Mouse (Mus musculus) liver, embryonic 14.5 days (tissue): ENCODE measurements at regions not wholly inside any gene's neighbourhood (a gene's known extent, or its start where the extent isn't known, plus 50 kb on each side); places are given as distances from the start of the nearest gene placed in this dataset.

ENCODE experiments used
- CTCF ChIP-seq: IDR thresholded peaks from 2 replicates; pipeline ENCODE4 v1.5.1; 2016; ENCODE audit warnings: antibody characterized with exemption, low read depth, control low read depth
- EP300 ChIP-seq: IDR thresholded peaks from 2 replicates; pipeline ENCODE4 v1.6.1; 2016; ENCODE audit warnings: antibody characterized with exemption, low read depth

DNA sequence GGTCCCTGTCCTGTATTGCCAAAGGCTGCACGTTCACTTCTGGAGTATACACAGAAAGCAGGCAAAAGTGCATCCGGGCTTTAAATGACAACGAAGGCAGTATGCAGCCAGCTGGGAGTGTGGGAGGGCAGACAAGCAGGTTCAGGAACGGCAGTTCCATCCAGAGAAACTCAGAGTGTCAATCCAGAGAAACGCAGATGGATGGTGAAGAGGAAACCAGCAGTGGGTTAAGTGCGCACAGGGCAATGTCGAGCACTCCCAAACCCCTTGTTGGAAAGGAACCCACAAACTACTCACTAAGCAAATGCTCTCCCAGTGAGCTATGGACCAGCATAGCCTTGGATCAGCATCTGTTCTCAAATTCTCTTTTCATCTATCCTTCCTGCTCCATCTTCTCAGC is 1132.1 kb upstream of the Gulo start:
- no peak for TF ChIP-seq CTCF
- TF ChIP-seq EP300: no peak
